Mouse (Mus musculus) lung, postnatal 0 days (tissue): ENCODE measurements at regions not wholly inside any gene's neighbourhood (a gene's known extent, or its start where the extent isn't known, plus 50 kb on each side); places are given as distances from the start of the nearest gene placed in this dataset.

Experiments
- ATAC-seq: fragments of 200-750 bp; cut with Nextera tagmentation; 2 replicates; pipeline ENCODE4 v1.8.0; 2017; ENCODE audit warnings: moderate library complexity
- DNase-seq: peaks from one replicate; pipeline ENCODE4 v3.0.0-alpha.2; 2016; ENCODE audit warnings: low spot score
- H3K27ac ChIP-seq: fragments of 300-500 bp; sonication (generic); 2 replicates; pipeline ENCODE4 v1.5.1; 2014; ENCODE audit warnings: antibody characterized with exemption, mild to moderate bottlenecking, low read length, mixed read lengths
- H3K27me3 ChIP-seq: fragments of 300-500 bp; sonication (generic); replicated peaks from 2 replicates; pipeline ENCODE4 v1.6.1; 2014; ENCODE audit warnings: low read length, mixed read lengths; ENCODE audit not compliant: insufficient read depth
- H3K36me3 ChIP-seq: fragments of 300-500 bp; sonication (generic); 2 replicates; pipeline ENCODE4 v1.6.1; 2014; ENCODE audit warnings: low read length, mixed read lengths; ENCODE audit not compliant: insufficient read depth
- H3K4me1 ChIP-seq: fragments of 300-500 bp; sonication (generic); 2 replicates; pipeline ENCODE4 v1.6.1; 2014; ENCODE audit warnings: antibody characterized with exemption, low read depth, low read length, mixed read lengths; ENCODE audit not compliant: insufficient read depth
- H3K4me2 ChIP-seq: fragments of 300-500 bp; sonication (generic); replicated peaks from 2 replicates; pipeline ENCODE4 v1.6.1; 2014; ENCODE audit warnings: low read depth, mild to moderate bottlenecking, low read length, moderate library complexity, mixed read lengths
- H3K4me3 ChIP-seq: fragments of 300-500 bp; sonication (generic); 2 replicates; pipeline ENCODE4 v1.5.1; 2014; ENCODE audit warnings: low read depth, low read length
- H3K9ac ChIP-seq: fragments of 300-500 bp; sonication (generic); replicated peaks from 2 replicates; pipeline ENCODE4 v1.6.1; 2014; ENCODE audit warnings: low read depth, mild to moderate bottlenecking
- H3K9me3 ChIP-seq: fragments of 300-500 bp; sonication (generic); 2 replicates; pipeline ENCODE4 v1.6.1; 2016; ENCODE audit warnings: low read length, mixed read lengths
- CTCF ChIP-seq: IDR thresholded peaks from 2 replicates; pipeline ENCODE4 v1.5.1; 2016; ENCODE audit warnings: antibody characterized with exemption, mild to moderate bottlenecking
- EP300 ChIP-seq: IDR thresholded peaks from 2 replicates; pipeline ENCODE4 v1.6.1; 2016; ENCODE audit warnings: antibody characterized with exemption, mild to moderate bottlenecking, control low read depth
- WGBS: fragments of 180-500 bp; shearing (Covaris S2); extraction: QIAGEN DNeasy Blood & Tissue Kit; methylation state at CpG from one replicate; pipeline ENCODE4 v1.1.7; 2014; 5-methylcytosine and 5-hydroxymethylcytosine counted together

GRCm38 (mm10) chr2:174008350-174009218 lies 67.5 kb upstream of the Stx16 start:
- no peak for DNase-seq
- H3K9ac ChIP-seq: no peak overlapping the region
- no peak for ATAC-seq
- TF ChIP-seq EP300 (no peak), CTCF (no peak)
- H3K27ac ChIP-seq: no peak overlapping the region
- WGBS: 50% methylated on average over 19 of the region's 19 CpGs
- no peak overlapping the region for H3K4me2 ChIP-seq
- no peak overlapping the region for H3K4me3 ChIP-seq
- H3K36me3 ChIP-seq: no peaks in the 10 kb centered on the region
- no peaks in the 10 kb centered on the region for H3K9me3 ChIP-seq
- no peaks in the 10 kb centered on the region for H3K27me3 ChIP-seq
- H3K4me1 ChIP-seq: no peaks in the 10 kb centered on the region

- no peak overlapping the region for H3K9ac ChIP-seq
- WGBS: 59% methylated on average over 3 of the region's 3 CpGs
- DNase-seq (no peak), ATAC-seq (no peak)
- no peak overlapping the region for H3K27ac ChIP-seq
- no peaks in the 10 kb centered on the region for H3K27me3 ChIP-seq
- H3K36me3 ChIP-seq: no peaks in the 10 kb centered on the region
- TF ChIP-seq CTCF (no peak), EP300 (no peak)
- H3K4me3 ChIP-seq: no peak overlapping the region
- no peaks in the 10 kb centered on the region for H3K9me3 ChIP-seq
- H3K4me2 ChIP-seq: no peak overlapping the region
- H3K4me1 ChIP-seq: no peaks in the 10 kb centered on the region
Observed at GRCm38 (mm10) chr2:174010038-174010437, 66.1 kb upstream of the Stx16 start.

GRCm38 (mm10) chr2:174011399-174011798 lies 64.7 kb upstream of the Stx16 start:
- DNase-seq (no peak), ATAC-seq (0 out of 2 replicates have a peak, but pooled peaks have one; percentile 31)
- TF ChIP-seq CTCF: no peak
- no peak for TF ChIP-seq EP300
- Histone ChIP-seq H3K27ac (no peak overlapping the region), H3K9me3 (no peaks in the 10 kb centered on the region), H3K4me2 (no peak overlapping the region), H3K9ac (no peak overlapping the region), H3K36me3 (no peaks in the 10 kb centered on the region), H3K4me1 (no peaks in the 10 kb centered on the region), H3K4me3 (no peak overlapping the region), H3K27me3 (no peaks in the 10 kb centered on the region)
- WGBS: 36% methylated on average over 8 of the region's 8 CpGs

GRCm38 (mm10) chr2:174014361-174014760 lies 61.7 kb upstream of the Stx16 start:
- ATAC-seq (no peak), DNase-seq (no peak)
- H3K4me2 ChIP-seq: no peak overlapping the region
- no peaks in the 10 kb centered on the region for H3K27me3 ChIP-seq
- WGBS: 59% methylated on average over 2 of the region's 2 CpGs
- no peaks in the 10 kb centered on the region for H3K36me3 ChIP-seq
- TF ChIP-seq CTCF: no peak
- no peak for TF ChIP-seq EP300
- H3K27ac ChIP-seq: no peak overlapping the region
- no peaks in the 10 kb centered on the region for H3K9me3 ChIP-seq
- no peaks in the 10 kb centered on the region for H3K4me1 ChIP-seq
- H3K9ac ChIP-seq: no peak overlapping the region
- H3K4me3 ChIP-seq: no peak overlapping the region

- Histone ChIP-seq H3K4me3 (no peak overlapping the region), H3K27me3 (no peaks in the 10 kb centered on the region), H3K9me3 (no peaks in the 10 kb centered on the region), H3K9ac (no peak overlapping the region), H3K4me2 (no peak overlapping the region), H3K36me3 (no peaks in the 10 kb centered on the region), H3K4me1 (no peaks in the 10 kb centered on the region), H3K27ac (no peak overlapping the region)
- no peak for DNase-seq
- 60% methylated on average over 14 of the region's 14 CpGs for WGBS
- no peak for ATAC-seq
- TF ChIP-seq EP300: no peak
- no peak for TF ChIP-seq CTCF
Observed at GRCm38 (mm10) chr2:174015283-174015682, 60.8 kb upstream of the Stx16 start.

- H3K27ac ChIP-seq: no peak overlapping the region
- no peak overlapping the region for H3K9ac ChIP-seq
- H3K4me2 ChIP-seq: no peak overlapping the region
- TF ChIP-seq EP300 (no peak), CTCF (no peak)
- no peak for ATAC-seq
- no peak for DNase-seq
- WGBS: 77% methylated on average over 5 of the region's 5 CpGs
- H3K36me3 ChIP-seq: no peaks in the 10 kb centered on the region
- H3K27me3 ChIP-seq: no peaks in the 10 kb centered on the region
- H3K4me3 ChIP-seq: no peak overlapping the region
- H3K4me1 ChIP-seq: no peaks in the 10 kb centered on the region
- no peaks in the 10 kb centered on the region for H3K9me3 ChIP-seq
Observed at GRCm38 (mm10) chr2:174016068-174016467, 60.0 kb upstream of the Stx16 start.
